Mouse (Mus musculus): ENCODE measurements around the gene D930007J09Rik. TPM values are rescaled to one million over a fixed set of nuclear protein-coding genes. Genes with fewer than 3 reads are reported as not detected.

D930007J09Rik gene
- total and polyA plus RNA-seq, 3 experiments: not detected

GRCm38 (mm10) chr13:32831505-32832273 is 29.0 kb upstream of the D930007J09Rik start:
- H3K9me3 ChIP-seq (replicated peaks): no peaks in the 10 kb centered on the region
- no peaks in the 10 kb centered on the region for H3K4me1 ChIP-seq (ENCODE audit: insufficient read depth, low read depth, low read length)
- peaks cover 13% of the 10 kb centered on the region; the same call in 1 of the 2 replicates for H3K27me3 ChIP-seq (ENCODE audit: insufficient read depth, low read length)
- H3K4me3 ChIP-seq (ENCODE audit: low read depth, low read length): no peak overlapping the region
- peaks cover under 1% of the 10 kb centered on the region for H3K36me3 ChIP-seq (replicated peaks)
- TF ChIP-seq GATA2 (IDR thresholded peaks at IDR 0.05; ENCODE audit: borderline replicate concordance, low read depth, low read length) (no peak), TAL1 (conservative IDR thresholded peaks at IDR 0.05; ENCODE audit: low read depth, low read length) (no peak), CTCF (IDR thresholded peaks at IDR 0.05; ENCODE audit: low read depth, low read length) (no peak), GATA1 (IDR thresholded peaks at IDR 0.05; ENCODE audit: borderline replicate concordance, low read length) (no peak), POLR2AphosphoS5 (IDR thresholded peaks at IDR 0.05; ENCODE audit: insufficient replicate concordance, low read depth, low read length) (no peak)
- no peak for ATAC-seq (ENCODE audit: extremely low read depth, insufficient number of reproducible peaks, low FRiP score, poor library complexity, severe bottlenecking)
- DNase-seq (ENCODE audit: low spot score): no peak

- DNase-seq (ENCODE audit: low spot score) (no peak), ATAC-seq (ENCODE audit: extremely low read depth, insufficient number of reproducible peaks, low FRiP score, poor library complexity, severe bottlenecking) (peak; percentile 78)
- H3K4me3 ChIP-seq (ENCODE audit: low read depth, low read length): no peak overlapping the region
- H3K27me3 ChIP-seq (ENCODE audit: insufficient read depth, low read length): peaks cover 7% of the 10 kb centered on the region; the same call in 1 of the 2 replicates
- H3K4me1 ChIP-seq (ENCODE audit: insufficient read depth, low read depth, low read length): no peaks in the 10 kb centered on the region
- TF ChIP-seq TAL1 (conservative IDR thresholded peaks at IDR 0.05; ENCODE audit: low read depth, low read length) (no peak), GATA1 (IDR thresholded peaks at IDR 0.05; ENCODE audit: borderline replicate concordance, low read length) (no peak), POLR2AphosphoS5 (IDR thresholded peaks at IDR 0.05; ENCODE audit: insufficient replicate concordance, low read depth, low read length) (no peak), GATA2 (IDR thresholded peaks at IDR 0.05; ENCODE audit: borderline replicate concordance, low read depth, low read length) (no peak), CTCF (IDR thresholded peaks at IDR 0.05; ENCODE audit: low read depth, low read length) (no peak)
- H3K36me3 ChIP-seq (replicated peaks): peaks cover 9% of the 10 kb centered on the region
- no peaks in the 10 kb centered on the region for H3K9me3 ChIP-seq (replicated peaks)
Measured at GRCm38 (mm10) chr13:32828886-32829285, 26.2 kb upstream of the D930007J09Rik start.

GRCm38 (mm10) chr13:32827951-32828350 is 25.3 kb upstream of the D930007J09Rik start:
- no peaks in the 10 kb centered on the region for H3K4me1 ChIP-seq (ENCODE audit: insufficient read depth, low read depth, low read length)
- ATAC-seq (ENCODE audit: extremely low read depth, insufficient number of reproducible peaks, low FRiP score, poor library complexity, severe bottlenecking) (no peak), DNase-seq (ENCODE audit: low spot score) (no peak)
- H3K9me3 ChIP-seq (replicated peaks): no peaks in the 10 kb centered on the region
- peaks cover 7% of the 10 kb centered on the region; the same call in 1 of the 2 replicates for H3K27me3 ChIP-seq (ENCODE audit: insufficient read depth, low read length)
- H3K36me3 ChIP-seq (replicated peaks): peaks cover 15% of the 10 kb centered on the region
- no peak overlapping the region for H3K4me3 ChIP-seq (ENCODE audit: low read depth, low read length)
- TF ChIP-seq POLR2AphosphoS5 (IDR thresholded peaks at IDR 0.05; ENCODE audit: insufficient replicate concordance, low read depth, low read length): no peak
- peak; percentile 57 for TF ChIP-seq CTCF (IDR thresholded peaks at IDR 0.05; ENCODE audit: low read depth, low read length)
- TF ChIP-seq GATA2 (IDR thresholded peaks at IDR 0.05; ENCODE audit: borderline replicate concordance, low read depth, low read length): no peak
- no peak for TF ChIP-seq GATA1 (IDR thresholded peaks at IDR 0.05; ENCODE audit: borderline replicate concordance, low read length)

GRCm38 (mm10) chr13:32827111-32827822 is 24.6 kb upstream of the D930007J09Rik start:
- Histone ChIP-seq H3K27me3 (ENCODE audit: insufficient read depth, low read length) (peaks cover 4% of the 10 kb centered on the region; the same call in 1 of the 2 replicates), H3K4me1 (ENCODE audit: insufficient read depth, low read depth, low read length) (no peaks in the 10 kb centered on the region), H3K9me3 (replicated peaks) (no peaks in the 10 kb centered on the region), H3K4me3 (ENCODE audit: low read depth, low read length) (no peak overlapping the region), H3K36me3 (replicated peaks) (peaks cover 21% of the 10 kb centered on the region)
- no peak for ATAC-seq (ENCODE audit: extremely low read depth, insufficient number of reproducible peaks, low FRiP score, poor library complexity, severe bottlenecking)
- TF ChIP-seq GATA1 (IDR thresholded peaks at IDR 0.05; ENCODE audit: borderline replicate concordance, low read length): no peak
- TF ChIP-seq CTCF (IDR thresholded peaks at IDR 0.05; ENCODE audit: low read depth, low read length): no peak
- TF ChIP-seq POLR2AphosphoS5 (IDR thresholded peaks at IDR 0.05; ENCODE audit: insufficient replicate concordance, low read depth, low read length): no peak
- no peak for DNase-seq (ENCODE audit: low spot score)

GRCm38 (mm10) chr13:32825546-32825945 is 22.9 kb upstream of the D930007J09Rik start:
- H3K4me3 ChIP-seq (ENCODE audit: low read depth, low read length): no peak overlapping the region
- peaks cover 37% of the 10 kb centered on the region for H3K36me3 ChIP-seq (replicated peaks)
- H3K27me3 ChIP-seq (ENCODE audit: insufficient read depth, low read length): peaks cover 4% of the 10 kb centered on the region; the same call in 1 of the 2 replicates
- ATAC-seq (ENCODE audit: extremely low read depth, insufficient number of reproducible peaks, low FRiP score, poor library complexity, severe bottlenecking) (no peak), DNase-seq (ENCODE audit: low spot score) (no peak)
- no peaks in the 10 kb centered on the region for H3K9me3 ChIP-seq (replicated peaks)
- no peaks in the 10 kb centered on the region for H3K4me1 ChIP-seq (ENCODE audit: insufficient read depth, low read depth, low read length)
- TF ChIP-seq GATA1 (IDR thresholded peaks at IDR 0.05; ENCODE audit: borderline replicate concordance, low read length) (no peak), CTCF (IDR thresholded peaks at IDR 0.05; ENCODE audit: low read depth, low read length) (no peak), GATA2 (IDR thresholded peaks at IDR 0.05; ENCODE audit: borderline replicate concordance, low read depth, low read length) (no peak)

Measured in G1E (cell line).